Mouse (Mus musculus) cerebellum, postnatal 10 days (tissue): Measurements from ENCODE around the gene Gpr19.

ENCODE experiments used
- DNase-seq, 2 experiments: peaks; one replicate each; pipeline ENCODE4 v3.0.0; 2021; ENCODE audit warnings: mixed read lengths in 2 of 2

Gpr19 gene

GRCm38 (mm10) chr6:134898095-134898965 is at the start of gene Gpr19:
Gene Gpr19 (minus strand): TSS chr6:134898578.
- peak; percentile 94 to 95 for DNase-seq

- peak; percentile 79 to 86 for DNase-seq
Observed at GRCm38 (mm10) chr6:134947311-134948087, 49.1 kb upstream of the Gpr19 start.

- no peak for DNase-seq
Observed at GRCm38 (mm10) chr6:134946858-134947257, 48.5 kb upstream of the Gpr19 start.

- no peak for DNase-seq
Observed at GRCm38 (mm10) chr6:134946054-134946453, 47.7 kb upstream of the Gpr19 start.

- DNase-seq, result no peak
Observed at GRCm38 (mm10) chr6:134943759-134944407, 45.5 kb upstream of the Gpr19 start.

GRCm38 (mm10) chr6:134939781-134940180 is 41.4 kb upstream of the Gpr19 start:
- DNase-seq, result no peak

- no peak for DNase-seq
Observed at GRCm38 (mm10) chr6:134934305-134934704, 35.9 kb upstream of the Gpr19 start.

- no peak for DNase-seq
Observed at GRCm38 (mm10) chr6:134933207-134933558, 34.8 kb upstream of the Gpr19 start.

GRCm38 (mm10) chr6:134932486-134933206 is 34.3 kb upstream of the Gpr19 start:
- DNase-seq, result no peak

- no peak for DNase-seq
Observed at GRCm38 (mm10) chr6:134931146-134931545, 32.8 kb upstream of the Gpr19 start.

- DNase-seq, result no peak
Observed at GRCm38 (mm10) chr6:134930383-134930782, 32.0 kb upstream of the Gpr19 start.

GRCm38 (mm10) chr6:134929926-134930325 is 31.5 kb upstream of the Gpr19 start:
- DNase-seq, result peak in 1 of 2 experiments; percentile 21

- peak; percentile 62 to 66 for DNase-seq
Observed at GRCm38 (mm10) chr6:134928889-134929310, 30.5 kb upstream of the Gpr19 start.

GRCm38 (mm10) chr6:134928096-134928888 is 29.9 kb upstream of the Gpr19 start:
- peak; percentile 92 to 94 for DNase-seq

- DNase-seq, result no peak
Observed at GRCm38 (mm10) chr6:134927595-134928095, 29.3 kb upstream of the Gpr19 start.

GRCm38 (mm10) chr6:134926803-134927594 is 28.6 kb upstream of the Gpr19 start:
- DNase-seq, result peak; percentile 71 to 74

GRCm38 (mm10) chr6:134926338-134926705 is 27.9 kb upstream of the Gpr19 start:
- no peak for DNase-seq

GRCm38 (mm10) chr6:134925673-134926337 is 27.4 kb upstream of the Gpr19 start:
- DNase-seq, result peak in 1 of 2 experiments; percentile 13

- DNase-seq, result no peak
Observed at GRCm38 (mm10) chr6:134924262-134924661, 25.9 kb upstream of the Gpr19 start.

GRCm38 (mm10) chr6:134923670-134924069 is 25.3 kb upstream of the Gpr19 start:
- peak in 1 of 2 experiments; percentile 18 for DNase-seq
